Mouse (Mus musculus): ENCODE results near the gene Ctdsp1.

Ctdsp1 gene

GRCm38 (mm10) chr1:74376396-74376795 is 14.9 kb upstream of the Ctdsp1 start:
- peak; percentile 4 to 21 for DNase-seq (ENCODE audit: low spot score in 2 of 2)

GRCm38 (mm10) chr1:74379058-74379504 is 12.2 kb upstream of the Ctdsp1 start:
- no peak for DNase-seq (ENCODE audit: low spot score in 2 of 2)

GRCm38 (mm10) chr1:74380484-74380883 is 10.8 kb upstream of the Ctdsp1 start:
- DNase-seq (ENCODE audit: low spot score in 2 of 2) = no peak

GRCm38 (mm10) chr1:74381588-74382021 is 9.7 kb upstream of the Ctdsp1 start:
- peak in 1 of 2 experiments; percentile 5 for DNase-seq (ENCODE audit: low spot score in 2 of 2)

- DNase-seq (ENCODE audit: low spot score in 2 of 2) = no peak
These were observed 7.9 kb upstream of the Ctdsp1 start for GRCm38 (mm10) chr1:74383385-74383784.

GRCm38 (mm10) chr1:74384525-74384924 is 6.8 kb upstream of the Ctdsp1 start:
- DNase-seq (ENCODE audit: low spot score in 2 of 2) = no peak

GRCm38 (mm10) chr1:74385064-74385463 is 6.2 kb upstream of the Ctdsp1 start:
- no peak for DNase-seq (ENCODE audit: low spot score in 2 of 2)

GRCm38 (mm10) chr1:74385531-74385930 is 5.8 kb upstream of the Ctdsp1 start:
- DNase-seq (ENCODE audit: low spot score in 2 of 2) = peak in 1 of 2 experiments; percentile 4

- no peak for DNase-seq (ENCODE audit: low spot score in 2 of 2)
These were observed 5.0 kb upstream of the Ctdsp1 start for GRCm38 (mm10) chr1:74386363-74386713.

- peak; percentile 94 to 99 for DNase-seq (ENCODE audit: low spot score in 2 of 2)
These were observed 4.5 kb upstream of the Ctdsp1 start for GRCm38 (mm10) chr1:74386714-74387385.

GRCm38 (mm10) chr1:74387386-74387988 is 3.8 kb upstream of the Ctdsp1 start:
- DNase-seq (ENCODE audit: low spot score in 2 of 2) = no peak

- no peak for DNase-seq (ENCODE audit: low spot score in 2 of 2)
These were observed 2.9 kb upstream of the Ctdsp1 start for GRCm38 (mm10) chr1:74388398-74388920.

- DNase-seq (ENCODE audit: low spot score in 2 of 2) = peak; percentile 46 to 66
These were observed 1.4 kb upstream of the Ctdsp1 start for GRCm38 (mm10) chr1:74389831-74390286.

- DNase-seq (ENCODE audit: low spot score in 2 of 2) = peak; percentile 69 to 87
These were observed 912 bp upstream of the Ctdsp1 start for GRCm38 (mm10) chr1:74390287-74390906.

- peak; percentile 85 to 86 for DNase-seq (ENCODE audit: low spot score in 2 of 2)
These were observed 634 bp downstream of the Ctdsp1 start for GRCm38 (mm10) chr1:74391844-74392441.

GRCm38 (mm10) chr1:74392446-74392994 is 1.2 kb downstream of the Ctdsp1 start:
- DNase-seq (ENCODE audit: low spot score in 2 of 2) = no peak

GRCm38 (mm10) chr1:74393010-74393409 is 1.7 kb downstream of the Ctdsp1 start:
- DNase-seq (ENCODE audit: low spot score in 2 of 2) = no peak

- no peak for DNase-seq (ENCODE audit: low spot score in 2 of 2)
These were observed 2.4 kb downstream of the Ctdsp1 start for GRCm38 (mm10) chr1:74393697-74394096.

- DNase-seq (ENCODE audit: low spot score in 2 of 2) = no peak
These were observed 3.0 kb downstream of the Ctdsp1 start for GRCm38 (mm10) chr1:74394311-74394710.

- no peak for DNase-seq (ENCODE audit: low spot score in 2 of 2)
These were observed 3.5 kb downstream of the Ctdsp1 start for GRCm38 (mm10) chr1:74394858-74395257.

GRCm38 (mm10) chr1:74395290-74395689 is 4.0 kb downstream of the Ctdsp1 start:
- DNase-seq (ENCODE audit: low spot score in 2 of 2) = no peak
